Mouse (Mus musculus) midbrain, embryonic 15.5 days (tissue): ENCODE data around the gene Aimp2. TPM values are rescaled to one million over a fixed set of nuclear protein-coding genes. Genes with fewer than 3 reads are reported as not detected.

Experiments used
- ATAC-seq: fragments of 200-750 bp; cut with Nextera tagmentation; replicated peaks from 2 replicates; pipeline ENCODE4 v1.8.0; 2017; ENCODE audit warnings: moderate TSS enrichment
- H3K27ac ChIP-seq: fragments of 300-500 bp; sonication (generic); 2 replicates; pipeline ENCODE4 v1.5.1; 2015; ENCODE audit warnings: mild to moderate bottlenecking, inconsistent platforms
- H3K27me3 ChIP-seq: fragments of 300-500 bp; sonication (generic); replicated peaks from 2 replicates; pipeline ENCODE4 v1.6.1; 2015; ENCODE audit warnings: inconsistent platforms
- H3K36me3 ChIP-seq: fragments of 300-500 bp; sonication (generic); replicated peaks from 2 replicates; pipeline ENCODE4 v1.6.1; 2015; ENCODE audit warnings: inconsistent platforms
- H3K4me1 ChIP-seq: fragments of 300-500 bp; sonication (generic); 2 replicates; pipeline ENCODE4 v1.6.1; 2015; ENCODE audit warnings: inconsistent platforms
- H3K4me2 ChIP-seq: fragments of 300-500 bp; sonication (generic); 2 replicates; pipeline ENCODE4 v1.6.1; 2015; ENCODE audit warnings: inconsistent platforms, mild to moderate bottlenecking, moderate library complexity
- H3K4me3 ChIP-seq: fragments of 300-500 bp; sonication (generic); 2 replicates; pipeline ENCODE4 v1.5.1; 2015; ENCODE audit warnings: mild to moderate bottlenecking, inconsistent platforms
- H3K9ac ChIP-seq: fragments of 300-500 bp; sonication (generic); 2 replicates; pipeline ENCODE4 v1.6.1; 2015; ENCODE audit warnings: mild to moderate bottlenecking, inconsistent platforms
- H3K9me3 ChIP-seq: fragments of 300-500 bp; sonication (generic); 2 replicates; pipeline ENCODE4 v1.6.1; 2016; ENCODE audit warnings: inconsistent platforms
- WGBS: fragments of 180-500 bp; shearing (Covaris S2); methylation state at CpG from one replicate; pipeline ENCODE4 v1.1.7; 2015; ENCODE audit warnings: mixed read lengths; 5-methylcytosine and 5-hydroxymethylcytosine counted together
- polyA plus RNA-seq: library from polyadenylated mRNA; unstranded; fragments of >200 nt; fragmentation: Nextera tagmentation; extraction: Ambion mirVana; gene quantifications from 2 replicates; pipeline ENCODE4 v1.2.1, GENCODE M21; 2015

Gene Aimp2
- polyA plus RNA-seq = 79.5 and 88.3 TPM in 2 replicates

- WGBS = under 1% methylated on average over 70 of the region's 70 CpGs
- peaks cover 28% of the 10 kb centered on the region for H3K4me1 ChIP-seq
- peak within 1 kb of the TSS; percentile 87 for H3K27ac ChIP-seq
- peak; percentile 100 for ATAC-seq
- H3K4me3 ChIP-seq = peak within 1 kb of the TSS; percentile 75
- no peaks in the 10 kb centered on the region for H3K9me3 ChIP-seq
- no peaks in the 10 kb centered on the region for H3K27me3 ChIP-seq
- peaks cover 12% of the 10 kb centered on the region; the same call in 1 of the 2 replicates for H3K36me3 ChIP-seq
- peak within 1 kb of the TSS; percentile 76 for H3K4me2 ChIP-seq
- peak within 1 kb of the TSS; percentile 70 for H3K9ac ChIP-seq
These were observed at the start of gene Aimp2, which contains the start of gene Pms2 for GRCm38 (mm10) chr5:143909417-143910400. Gene Aimp2, minus strand, starts transcription at chr5:143909847. Gene Pms2, plus strand, starts transcription at chr5:143909964.

GRCm38 (mm10) chr5:143957101-143957500 is 47.5 kb upstream of the Aimp2 start:
- H3K36me3 ChIP-seq = no peaks in the 10 kb centered on the region
- no peaks in the 10 kb centered on the region for H3K9me3 ChIP-seq
- no peak overlapping the region for H3K4me2 ChIP-seq
- no peaks in the 10 kb centered on the region for H3K27me3 ChIP-seq
- no peak overlapping the region for H3K27ac ChIP-seq
- H3K9ac ChIP-seq = no peak overlapping the region
- no peaks in the 10 kb centered on the region for H3K4me1 ChIP-seq
- WGBS = 93% methylated on average over 6 of the region's 6 CpGs
- no peak for ATAC-seq
- H3K4me3 ChIP-seq = no peak overlapping the region

GRCm38 (mm10) chr5:143950016-143950415 is 40.4 kb upstream of the Aimp2 start:
- WGBS = 44% methylated on average over 5 of the region's 5 CpGs
- Histone ChIP-seq H3K36me3 (no peaks in the 10 kb centered on the region), H3K27ac (no peak overlapping the region), H3K4me3 (no peak overlapping the region), H3K9me3 (no peaks in the 10 kb centered on the region), H3K4me1 (no peaks in the 10 kb centered on the region), H3K9ac (no peak overlapping the region), H3K4me2 (no peak overlapping the region), H3K27me3 (no peaks in the 10 kb centered on the region)
- ATAC-seq = no peak

- 93% methylated on average over 12 of the region's 12 CpGs for WGBS
These were observed 38.7 kb upstream of the Aimp2 start for GRCm38 (mm10) chr5:143948361-143948760.

GRCm38 (mm10) chr5:143943231-143944125 is 33.8 kb upstream of the Aimp2 start:
- Histone ChIP-seq H3K9ac (no peak overlapping the region), H3K4me1 (no peaks in the 10 kb centered on the region), H3K27me3 (no peaks in the 10 kb centered on the region), H3K27ac (no peak overlapping the region), H3K4me3 (no peak overlapping the region), H3K9me3 (no peaks in the 10 kb centered on the region), H3K36me3 (no peaks in the 10 kb centered on the region), H3K4me2 (no peak overlapping the region)
- ATAC-seq = no peak
- 88% methylated on average over 14 of the region's 14 CpGs for WGBS

More at GRCm38 (mm10) chr5:143948361-143948760, 38.7 kb upstream of the Aimp2 start:
- ATAC-seq = no peak
- Histone ChIP-seq H3K27ac (no peak overlapping the region), H3K4me1 (no peaks in the 10 kb centered on the region), H3K27me3 (no peaks in the 10 kb centered on the region), H3K4me2 (no peak overlapping the region), H3K9ac (no peak overlapping the region), H3K4me3 (no peak overlapping the region), H3K9me3 (no peaks in the 10 kb centered on the region), H3K36me3 (no peaks in the 10 kb centered on the region)

GRCm38 (mm10) chr5:143941588-143941987 is 31.9 kb upstream of the Aimp2 start:
- H3K36me3 ChIP-seq = no peaks in the 10 kb centered on the region
- H3K9me3 ChIP-seq = no peaks in the 10 kb centered on the region
- H3K4me2 ChIP-seq = no peak overlapping the region
- H3K27me3 ChIP-seq = no peaks in the 10 kb centered on the region
- no peak overlapping the region for H3K9ac ChIP-seq
- no peak overlapping the region for H3K4me3 ChIP-seq
- no peak for ATAC-seq
- H3K4me1 ChIP-seq = no peaks in the 10 kb centered on the region
- 25% methylated on average over 10 of the region's 10 CpGs for WGBS
- no peak overlapping the region for H3K27ac ChIP-seq

- Histone ChIP-seq H3K4me2 (no peak overlapping the region), H3K27ac (no peak overlapping the region), H3K9me3 (no peaks in the 10 kb centered on the region), H3K27me3 (no peaks in the 10 kb centered on the region), H3K9ac (no peak overlapping the region), H3K36me3 (0 out of 2 replicates have a peak, but pooled peaks cover under 1% of the 10 kb centered on the region), H3K4me3 (no peak overlapping the region), H3K4me1 (no peaks in the 10 kb centered on the region; the same call in 1 of the 2 replicates)
- 91% methylated on average over 9 of the region's 9 CpGs for WGBS
- no peak for ATAC-seq
These were observed 26.5 kb upstream of the Aimp2 start for GRCm38 (mm10) chr5:143936156-143936555.

- Histone ChIP-seq H3K27ac (no peak overlapping the region), H3K4me3 (no peak overlapping the region), H3K9me3 (no peaks in the 10 kb centered on the region), H3K9ac (no peak overlapping the region), H3K27me3 (no peaks in the 10 kb centered on the region), H3K36me3 (peaks cover 17% of the 10 kb centered on the region; the same call in 1 of the 2 replicates), H3K4me1 (no peaks in the 10 kb centered on the region; the same call in 1 of the 2 replicates), H3K4me2 (no peak overlapping the region)
- WGBS = 90% methylated on average over 1 of the region's 1 CpGs
- no peak for ATAC-seq
These were observed 24.2 kb upstream of the Aimp2 start for GRCm38 (mm10) chr5:143933875-143934274.

GRCm38 (mm10) chr5:143933414-143933813 is 23.8 kb upstream of the Aimp2 start:
- Histone ChIP-seq H3K27me3 (no peaks in the 10 kb centered on the region), H3K9me3 (no peaks in the 10 kb centered on the region), H3K36me3 (peaks cover 22% of the 10 kb centered on the region; the same call in 1 of the 2 replicates), H3K4me1 (no peaks in the 10 kb centered on the region; the same call in 1 of the 2 replicates), H3K27ac (no peak overlapping the region), H3K9ac (no peak overlapping the region), H3K4me3 (no peak overlapping the region), H3K4me2 (no peak overlapping the region)
- 83% methylated on average over 11 of the region's 11 CpGs for WGBS
- no peak for ATAC-seq

- Histone ChIP-seq H3K4me1 (no peaks in the 10 kb centered on the region; the same call in 1 of the 2 replicates), H3K36me3 (peaks cover 27% of the 10 kb centered on the region; the same call in 1 of the 2 replicates), H3K27me3 (no peaks in the 10 kb centered on the region), H3K9ac (no peak within 1 kb of the TSS), H3K27ac (no peak within 1 kb of the TSS), H3K4me2 (peak within 1 kb of the TSS; percentile 17; the same call in 1 of the 2 replicates), H3K4me3 (no peak within 1 kb of the TSS; the same call in 1 of the 2 replicates), H3K9me3 (no peaks in the 10 kb centered on the region)
- ATAC-seq = no peak
- WGBS = 18% methylated on average over 8 of the region's 8 CpGs
These were observed 23.2 kb upstream of the Aimp2 start, which contains the start of gene Rsph10b for GRCm38 (mm10) chr5:143932831-143933230. Gene Rsph10b, plus strand, starts transcription at chr5:143933035.

- H3K27me3 ChIP-seq = no peaks in the 10 kb centered on the region
- ATAC-seq = no peak
- no peaks in the 10 kb centered on the region for H3K9me3 ChIP-seq
- no peak overlapping the region for H3K27ac ChIP-seq
- H3K36me3 ChIP-seq = peaks cover 27% of the 10 kb centered on the region
- no peak overlapping the region for H3K4me3 ChIP-seq
- no peak overlapping the region for H3K9ac ChIP-seq
- WGBS = 91% methylated on average over 6 of the region's 6 CpGs
- no peak overlapping the region for H3K4me2 ChIP-seq
- H3K4me1 ChIP-seq = no peaks in the 10 kb centered on the region; the same call in 1 of the 2 replicates
These were observed 22.4 kb upstream of the Aimp2 start for GRCm38 (mm10) chr5:143931863-143932580.
